Mouse (Mus musculus) heart, embryonic 13.5 days (tissue): ENCODE data around the gene Lmntd1. TPM values are rescaled to one million over a fixed set of nuclear protein-coding genes. Genes with fewer than 3 reads are reported as not detected.

ENCODE experiments used
- ATAC-seq: fragments of 200-750 bp; cut with Nextera tagmentation; 2 replicates; pipeline ENCODE4 v1.8.0; 2017; ENCODE audit warnings: moderate TSS enrichment; ENCODE audit not compliant: insufficient number of reproducible peaks, low FRiP score, low TSS enrichment; ENCODE audit errors: extremely low read depth
- H3K27ac ChIP-seq: fragments of 300-500 bp; sonication (generic); replicated peaks from 2 replicates; pipeline ENCODE4 v1.5.1; 2015; ENCODE audit warnings: moderate library complexity, mild to moderate bottlenecking, inconsistent platforms
- H3K27me3 ChIP-seq: fragments of 300-500 bp; sonication (generic); replicated peaks from 2 replicates; pipeline ENCODE4 v1.6.1; 2015; ENCODE audit warnings: mild to moderate bottlenecking, inconsistent platforms
- H3K36me3 ChIP-seq: fragments of 300-500 bp; sonication (generic); 2 replicates; pipeline ENCODE4 v1.6.1; 2015; ENCODE audit warnings: mild to moderate bottlenecking, inconsistent platforms
- H3K4me1 ChIP-seq: fragments of 300-500 bp; sonication (generic); 2 replicates; pipeline ENCODE4 v1.6.1; 2015; ENCODE audit warnings: inconsistent platforms
- H3K4me2 ChIP-seq: fragments of 300-500 bp; sonication (generic); 2 replicates; pipeline ENCODE4 v1.6.1; 2015; ENCODE audit warnings: inconsistent platforms, mild to moderate bottlenecking, moderate library complexity
- H3K4me3 ChIP-seq: fragments of 300-500 bp; sonication (generic); 2 replicates; pipeline ENCODE4 v1.5.1; 2015; ENCODE audit warnings: moderate library complexity, mild to moderate bottlenecking, inconsistent platforms
- H3K9ac ChIP-seq: fragments of 300-500 bp; sonication (generic); 2 replicates; pipeline ENCODE4 v1.6.1; 2015; ENCODE audit warnings: inconsistent platforms, mild to moderate bottlenecking, moderate library complexity
- H3K9me3 ChIP-seq: fragments of 300-500 bp; sonication (generic); 2 replicates; pipeline ENCODE4 v1.6.1; 2016; ENCODE audit warnings: inconsistent platforms
- WGBS: fragments of 180-500 bp; shearing (Covaris S2); methylation state at CpG from one replicate; pipeline ENCODE4 v1.1.7; 2015; ENCODE audit warnings: mixed read lengths; 5-methylcytosine and 5-hydroxymethylcytosine counted together
- polyA plus RNA-seq: library from polyadenylated mRNA; unstranded; fragments of >200 nt; fragmentation: Nextera tagmentation; extraction: Ambion mirVana; gene quantifications from 2 replicates; pipeline ENCODE4 v1.2.1, GENCODE M21; 2015

Gene Lmntd1
- polyA plus RNA-seq, 1 experiment from 2014 or later: 10.1 TPM

DNA sequence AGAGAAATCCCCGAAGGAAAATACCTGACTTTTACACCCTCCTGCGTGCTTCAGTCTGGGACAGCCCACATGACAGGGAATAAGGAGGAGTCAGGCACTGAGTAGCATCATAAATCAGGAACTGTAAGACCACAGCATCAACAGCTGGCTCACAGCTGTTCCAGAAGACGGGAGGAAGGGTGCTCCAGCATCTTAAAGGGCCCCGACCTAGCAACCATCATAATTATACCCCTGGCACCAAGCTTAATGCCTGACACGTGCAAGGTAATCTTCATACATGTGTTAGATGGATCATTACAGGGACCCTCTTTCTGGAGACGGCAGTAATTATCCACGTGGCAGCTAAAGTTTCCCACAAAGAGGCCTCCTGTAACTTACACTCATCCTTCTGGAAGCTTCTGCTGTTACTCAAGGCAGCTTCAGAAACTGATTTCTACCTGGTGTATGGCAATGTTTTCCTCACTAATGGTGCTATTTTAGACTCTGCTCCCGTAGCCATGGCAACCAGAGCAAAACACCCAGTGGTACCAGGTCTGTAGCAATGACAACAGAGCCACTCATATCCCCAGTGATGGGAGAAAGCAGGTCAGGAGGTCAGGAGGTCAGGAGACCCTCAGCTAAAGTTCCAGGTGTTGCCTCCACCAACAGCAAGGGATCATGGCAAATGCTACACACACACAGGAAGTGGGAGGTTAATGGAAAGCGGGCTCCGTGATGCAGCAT is 98.1 kb downstream of the Lmntd1 start:
- H3K27ac ChIP-seq: no peak overlapping the region

DNA sequence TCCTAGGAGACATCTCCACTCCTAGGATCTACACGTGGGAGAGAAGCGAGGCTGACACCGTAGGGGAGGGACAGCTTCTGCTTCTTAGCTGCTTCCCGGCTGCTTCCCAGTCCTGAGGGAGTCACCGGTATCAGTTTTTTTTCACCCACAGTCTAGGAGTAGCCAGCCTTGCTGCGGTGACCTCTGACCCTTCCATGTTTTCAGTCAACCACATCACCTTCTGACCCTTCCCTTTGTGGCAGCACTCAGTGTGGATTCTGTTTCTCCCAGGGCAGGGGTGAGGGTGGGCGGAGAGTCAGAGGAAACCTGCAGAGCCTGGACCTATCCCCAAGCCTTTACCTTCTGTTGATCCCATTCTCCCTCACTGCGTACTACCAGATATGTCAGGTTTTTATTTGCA is 102.9 kb downstream of the Lmntd1 start:
- Histone ChIP-seq H3K4me2 (no peak overlapping the region), H3K4me3 (no peak overlapping the region), H3K9ac (no peak overlapping the region), H3K4me1 (peaks cover 5% of the 10 kb centered on the region; the same call in 1 of the 2 replicates), H3K36me3 (no peaks in the 10 kb centered on the region), H3K27ac (no peak overlapping the region), H3K9me3 (no peaks in the 10 kb centered on the region), H3K27me3 (no peaks in the 10 kb centered on the region)
- WGBS: 52% methylated on average over 8 of the region's 8 CpGs
- ATAC-seq: no peak

More for the DNA sequence above, 98.1 kb downstream of the Lmntd1 start:
- Histone ChIP-seq H3K9ac (no peak overlapping the region), H3K4me2 (no peak overlapping the region), H3K4me1 (peaks cover 5% of the 10 kb centered on the region; the same call in 1 of the 2 replicates), H3K4me3 (no peak overlapping the region), H3K27me3 (no peaks in the 10 kb centered on the region), H3K36me3 (no peaks in the 10 kb centered on the region), H3K9me3 (peaks cover 4% of the 10 kb centered on the region; the same call in 1 of the 2 replicates)
- ATAC-seq: no peak
- WGBS: 68% methylated on average over 10 of the region's 10 CpGs

DNA sequence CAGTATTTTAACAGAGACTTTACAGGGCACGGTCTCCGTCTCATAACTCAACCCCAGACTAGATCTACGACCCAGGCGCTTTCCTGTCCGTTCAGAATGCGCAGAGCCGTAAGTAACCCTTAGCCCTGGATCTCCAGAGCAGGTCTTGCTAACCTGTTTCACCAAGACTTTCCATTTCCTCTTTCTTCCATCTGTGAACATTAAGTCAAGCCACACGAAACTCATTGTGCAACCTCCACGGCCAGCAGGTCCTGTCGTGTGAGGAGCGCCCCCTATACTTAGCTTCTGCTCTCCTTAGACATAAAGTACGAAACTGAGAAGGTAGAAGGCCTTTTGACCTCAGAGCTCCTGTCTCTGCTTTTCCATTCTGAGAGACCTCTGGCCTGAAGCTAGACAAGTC is 105.3 kb downstream of the Lmntd1 start:
- Histone ChIP-seq H3K36me3 (no peaks in the 10 kb centered on the region), H3K4me2 (no peak overlapping the region), H3K27ac (no peak overlapping the region), H3K9me3 (0 out of 2 replicates have a peak, but pooled peaks cover 5% of the 10 kb centered on the region), H3K4me1 (peaks cover 5% of the 10 kb centered on the region; the same call in 1 of the 2 replicates), H3K27me3 (no peaks in the 10 kb centered on the region), H3K9ac (no peak overlapping the region), H3K4me3 (no peak overlapping the region)
- 80% methylated on average over 12 of the region's 12 CpGs for WGBS
- no peak for ATAC-seq

DNA sequence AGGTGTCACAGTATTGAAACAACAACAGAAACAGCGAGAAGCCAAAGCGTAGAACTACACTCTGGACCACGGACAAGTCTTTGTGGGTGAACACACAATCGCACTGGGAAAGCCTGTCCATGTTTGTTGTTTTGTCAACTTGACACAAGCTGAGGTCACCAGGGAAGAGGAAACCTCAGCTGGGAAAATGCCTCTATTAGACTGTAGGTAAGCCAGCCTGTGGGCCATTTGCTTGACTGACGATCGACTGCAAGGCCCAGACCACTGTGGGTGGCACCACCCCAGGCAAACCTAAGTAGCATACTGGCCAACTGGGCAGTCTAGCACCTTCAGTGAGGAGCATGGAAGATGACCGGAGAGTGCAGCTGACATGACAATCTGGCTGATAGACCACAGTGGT is 112.4 kb downstream of the Lmntd1 start:
- Histone ChIP-seq H3K9ac (no peak overlapping the region), H3K27me3 (no peaks in the 10 kb centered on the region), H3K4me1 (peaks cover 3% of the 10 kb centered on the region; the same call in 1 of the 2 replicates), H3K4me2 (no peak overlapping the region), H3K36me3 (no peaks in the 10 kb centered on the region), H3K4me3 (no peak overlapping the region), H3K9me3 (0 out of 2 replicates have a peak, but pooled peaks cover 6% of the 10 kb centered on the region), H3K27ac (no peak overlapping the region)
- no peak for ATAC-seq
- 84% methylated on average over 7 of the region's 7 CpGs for WGBS

DNA sequence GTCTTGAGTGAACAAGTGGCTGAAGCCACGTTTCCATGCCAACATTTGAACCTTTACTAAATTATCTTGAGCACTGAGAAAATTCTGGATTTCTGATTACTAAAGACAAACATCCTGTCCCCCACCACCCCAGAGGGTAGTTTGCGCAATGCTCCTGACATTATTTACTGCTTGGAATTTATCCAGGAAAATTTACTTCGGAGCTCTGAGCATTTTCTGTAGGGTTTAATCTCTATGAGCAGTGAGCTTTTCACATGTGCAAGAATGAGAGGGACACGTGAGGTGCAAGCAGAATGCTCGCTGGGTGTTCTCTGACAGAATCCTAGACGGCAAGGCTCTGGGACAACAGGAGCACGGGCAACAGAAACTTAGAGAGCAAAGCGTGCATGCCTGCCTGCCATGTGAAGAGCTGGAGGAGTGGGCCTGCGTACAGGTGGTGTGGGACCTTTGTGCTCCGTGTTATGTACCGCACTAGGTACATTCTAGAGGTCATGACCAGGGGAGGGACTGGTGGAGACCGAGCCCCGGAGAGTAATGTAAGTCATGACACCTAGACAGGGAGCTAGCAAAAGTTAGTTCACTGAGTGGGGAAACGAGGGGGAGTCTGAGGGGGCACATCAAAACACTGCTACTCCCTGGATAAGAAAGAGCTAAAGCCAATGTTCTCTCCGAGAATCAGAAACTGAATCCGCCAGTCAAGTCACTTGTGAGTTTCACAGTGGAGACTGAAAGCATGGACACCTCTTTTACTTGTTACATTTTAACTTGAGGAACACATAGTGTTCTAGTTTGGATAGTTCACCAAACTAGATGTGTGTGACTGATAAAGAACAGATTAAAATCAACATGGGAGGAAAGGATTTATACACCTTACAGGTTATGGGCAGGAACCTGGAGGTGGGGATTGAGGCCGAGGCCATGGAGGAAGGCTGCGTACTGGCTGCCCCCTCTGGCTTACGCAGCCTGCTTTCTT is 114.3 kb downstream of the Lmntd1 start:
- H3K27ac ChIP-seq: no peak overlapping the region
- WGBS: 71% methylated on average over 19 of the region's 19 CpGs
- no peak for ATAC-seq
- no peak overlapping the region for H3K4me2 ChIP-seq
- H3K4me3 ChIP-seq: no peak overlapping the region
- peaks cover 3% of the 10 kb centered on the region; the same call in 1 of the 2 replicates for H3K4me1 ChIP-seq
- H3K36me3 ChIP-seq: no peaks in the 10 kb centered on the region
- H3K9ac ChIP-seq: no peak overlapping the region
- H3K27me3 ChIP-seq: no peaks in the 10 kb centered on the region
- 0 out of 2 replicates have a peak, but pooled peaks cover 6% of the 10 kb centered on the region for H3K9me3 ChIP-seq

DNA sequence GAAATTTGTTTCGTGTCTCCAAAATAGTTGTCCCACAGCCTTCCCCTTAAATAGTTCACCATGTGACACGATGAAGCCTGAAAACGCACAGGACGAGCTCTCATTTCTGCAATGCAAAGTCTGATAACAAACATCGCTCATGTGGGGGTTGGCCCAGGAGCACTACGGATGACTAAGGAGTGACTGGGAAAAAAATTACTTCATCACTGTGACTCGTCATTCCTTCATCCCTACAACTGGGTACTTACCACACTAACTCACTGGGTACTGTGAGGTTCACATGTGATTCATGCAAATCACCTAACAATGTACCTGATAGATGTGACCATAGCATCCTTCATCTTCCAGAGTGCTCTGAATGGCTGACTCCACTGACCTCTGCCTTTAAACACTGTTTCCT is 118.4 kb downstream of the Lmntd1 start:
- H3K9me3 ChIP-seq: no peaks in the 10 kb centered on the region
- no peak overlapping the region for H3K4me3 ChIP-seq
- no peak overlapping the region for H3K4me2 ChIP-seq
- no peak overlapping the region for H3K27ac ChIP-seq
- H3K9ac ChIP-seq: no peak overlapping the region
- H3K36me3 ChIP-seq: no peaks in the 10 kb centered on the region
- WGBS: 73% methylated on average over 7 of the region's 7 CpGs
- H3K4me1 ChIP-seq: no peaks in the 10 kb centered on the region
- no peak for ATAC-seq
- no peaks in the 10 kb centered on the region for H3K27me3 ChIP-seq

DNA sequence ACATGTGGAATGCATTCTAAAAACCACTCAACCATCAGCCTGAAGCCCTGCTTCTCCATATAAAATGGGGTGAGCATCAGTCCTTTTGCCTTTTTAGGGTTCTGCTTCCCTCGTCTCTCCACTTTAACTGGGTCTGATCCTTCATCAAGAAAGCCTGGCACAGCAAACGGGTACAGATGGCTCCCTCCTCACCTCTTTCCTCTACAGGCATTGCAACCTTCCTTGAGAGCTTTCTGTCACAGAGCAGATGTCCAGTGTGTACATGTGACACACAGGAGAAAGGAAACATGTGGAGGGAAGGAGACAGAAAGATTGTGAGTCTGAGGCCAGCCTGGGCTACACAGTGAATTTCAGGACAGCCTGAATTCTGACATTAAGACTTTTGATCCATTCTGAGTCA is 125.9 kb downstream of the Lmntd1 start:
- ATAC-seq: no peak
- no peak overlapping the region for H3K4me3 ChIP-seq
- no peaks in the 10 kb centered on the region for H3K36me3 ChIP-seq
- H3K9ac ChIP-seq: no peak overlapping the region
- no peaks in the 10 kb centered on the region for H3K27me3 ChIP-seq
- H3K4me2 ChIP-seq: no peak overlapping the region
- peaks cover 23% of the 10 kb centered on the region for H3K4me1 ChIP-seq
- no peaks in the 10 kb centered on the region for H3K9me3 ChIP-seq
- 67% methylated on average over 2 of the region's 2 CpGs for WGBS
- no peak overlapping the region for H3K27ac ChIP-seq

DNA sequence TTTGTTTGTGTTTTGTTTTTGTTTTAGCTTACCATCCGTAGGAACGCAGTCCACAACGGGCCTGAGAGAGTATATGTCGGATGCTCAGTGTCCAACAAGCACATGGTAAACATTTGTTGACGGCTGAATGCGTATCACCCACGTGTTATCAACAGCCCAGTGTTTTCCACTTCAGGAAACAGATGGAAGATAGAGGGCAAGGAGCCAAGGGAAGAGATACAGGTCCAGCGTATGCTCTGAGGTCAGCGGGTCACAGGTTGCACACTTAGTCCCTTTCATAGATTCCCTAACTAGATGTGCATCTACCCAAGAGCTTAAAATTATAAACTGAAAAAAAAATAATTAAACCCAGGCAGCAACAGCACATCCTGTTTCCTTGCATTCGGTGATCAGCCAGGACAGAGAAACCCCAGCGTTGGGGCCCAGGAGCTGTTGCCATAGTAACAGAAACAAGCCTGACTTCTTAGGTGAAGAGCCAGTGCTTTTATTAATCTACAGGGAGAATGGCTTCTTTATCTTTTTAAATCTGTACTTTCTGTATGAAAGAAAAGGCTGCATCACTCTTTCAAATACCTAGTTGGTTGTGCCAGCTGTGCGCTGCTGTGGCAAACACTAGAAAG is 128.0 kb downstream of the Lmntd1 start:
- Histone ChIP-seq H3K27ac (no peak overlapping the region; the same call in 1 of the 2 replicates), H3K27me3 (no peaks in the 10 kb centered on the region), H3K4me1 (peaks cover 41% of the 10 kb centered on the region), H3K9ac (no peak overlapping the region), H3K4me3 (no peak overlapping the region), H3K36me3 (no peaks in the 10 kb centered on the region), H3K4me2 (no peak overlapping the region), H3K9me3 (no peaks in the 10 kb centered on the region)
- 42% methylated on average over 12 of the region's 12 CpGs for WGBS
- ATAC-seq: no peak

DNA sequence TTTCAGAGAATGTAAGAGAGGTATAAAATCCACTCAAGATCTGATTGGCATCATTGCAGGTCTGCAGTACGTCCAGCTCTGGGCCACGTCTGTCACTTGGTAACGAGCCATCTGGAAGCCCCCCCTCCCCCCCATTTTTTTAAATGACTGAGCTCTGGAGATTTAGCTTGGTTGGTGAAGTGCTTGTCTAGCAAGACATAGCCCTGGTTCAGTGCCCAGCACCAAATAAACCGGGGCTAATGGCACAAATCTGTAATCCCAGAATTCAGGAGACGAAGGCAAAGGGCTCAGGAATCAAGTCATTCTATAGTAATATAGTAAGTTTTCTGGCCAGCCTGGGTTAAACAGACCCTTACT is 130.8 kb downstream of the Lmntd1 start:
- Histone ChIP-seq H3K36me3 (no peaks in the 10 kb centered on the region), H3K4me1 (peaks cover 48% of the 10 kb centered on the region), H3K4me3 (no peak overlapping the region), H3K27ac (peak overlapping the region; percentile 88), H3K9me3 (no peaks in the 10 kb centered on the region), H3K4me2 (no peak overlapping the region), H3K27me3 (no peaks in the 10 kb centered on the region), H3K9ac (no peak overlapping the region)
- WGBS: 47% methylated on average over 5 of the region's 5 CpGs
- ATAC-seq: no peak

DNA sequence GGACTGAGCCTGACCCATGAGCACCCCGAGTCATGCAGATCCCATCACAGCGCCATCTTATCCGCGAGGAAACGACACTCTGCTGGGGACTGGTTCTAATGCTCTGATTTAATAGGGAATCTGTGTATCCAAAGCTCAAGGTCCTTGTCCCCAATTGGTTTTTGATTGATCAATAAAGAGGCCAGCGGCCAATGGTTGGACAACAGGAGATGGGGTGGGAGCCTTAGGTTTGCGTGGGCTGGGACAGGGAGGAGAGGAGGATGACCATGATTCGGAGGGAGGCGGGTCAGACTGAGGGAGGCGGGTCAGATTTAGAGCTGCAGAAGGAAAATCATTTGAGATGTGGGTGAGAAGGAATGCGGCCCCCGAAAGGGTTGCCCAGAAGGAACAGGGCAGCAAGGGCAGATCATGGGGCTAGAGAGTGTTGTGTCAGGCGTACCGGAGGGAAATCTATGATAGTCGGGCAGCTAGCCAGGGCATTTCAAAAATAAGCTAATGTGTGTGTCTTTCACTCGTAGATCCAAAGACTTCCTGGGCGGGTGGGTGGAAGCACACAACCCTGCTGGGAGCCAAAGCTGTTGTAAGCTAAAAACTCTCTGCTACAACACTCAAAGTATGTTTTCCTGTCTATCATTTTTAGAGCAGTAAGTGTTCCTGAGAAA is 131.3 kb downstream of the Lmntd1 start:
- Histone ChIP-seq H3K9me3 (no peaks in the 10 kb centered on the region), H3K9ac (no peak overlapping the region), H3K4me2 (peak overlapping the region; percentile 3; the same call in 1 of the 2 replicates), H3K36me3 (no peaks in the 10 kb centered on the region), H3K27me3 (no peaks in the 10 kb centered on the region), H3K4me3 (no peak overlapping the region), H3K27ac (peak overlapping the region; percentile 88), H3K4me1 (peaks cover 49% of the 10 kb centered on the region)
- WGBS: 68% methylated on average over 17 of the region's 17 CpGs
- 0 out of 2 replicates have a peak, but pooled peaks have one; percentile 15 for ATAC-seq
